1 mouse cellular context compared by ENCODE assay signal in the genomic region with DNA sequence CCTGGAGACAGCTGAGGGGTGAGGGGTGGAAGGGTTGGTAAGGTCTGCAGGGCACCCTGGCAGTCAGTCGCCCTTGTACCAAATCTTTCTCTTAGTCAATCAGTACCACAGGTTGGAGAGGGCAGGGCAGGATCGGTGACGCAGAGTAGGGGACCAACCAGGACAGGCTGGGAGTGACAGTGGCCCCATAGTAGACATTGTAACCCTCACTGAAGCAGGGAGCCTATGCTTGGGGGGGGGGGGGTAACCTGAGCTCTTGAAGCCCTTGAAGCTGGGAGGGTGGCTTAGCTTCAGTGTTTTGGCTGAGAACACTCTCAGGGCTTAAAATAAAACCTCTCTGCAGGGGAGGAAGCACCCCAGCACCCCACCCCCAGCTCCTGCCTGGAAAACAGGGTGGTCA.
TF ChIP-seq lines count a peak whose summit lies in the region.

No protein-coding gene starts in this region.

TF ChIP-seq in myocyte, 11 proteins besides CTCF, POLR2A, EP300 and RAD21 (continued from another document):
- TF ChIP-seq REST (IDR thresholded peaks at IDR 0.05; ENCODE audit: insufficient read depth, insufficient read length) = no peak
- peak in 1 of 3 experiments; percentile 18 for TF ChIP-seq MYOG (IDR thresholded peaks at IDR 0.05; ENCODE audit: control insufficient read depth in 1 of 3, insufficient read depth in 1 of 3, insufficient read length in 2 of 3, low read depth in 2 of 3)
